Mouse (Mus musculus) cerebellum, adult 2 months (tissue): ENCODE data around the gene Gm10392. TPM values are rescaled to one million over a fixed set of nuclear protein-coding genes. Genes with fewer than 3 reads are reported as not detected.
A peak's percentile ranks its signal among the peaks of the same experiment; 100 is the strongest.

Experiments used
- DNase-seq, 2 experiments: peaks; one replicate each; pipeline ENCODE4 v3.0.0; 2021
- H3K27ac ChIP-seq: fragments of 200-500 bp; 2 replicates; pipeline ENCODE4 v1.5.1; 2012; ENCODE audit warnings: low read length, control low read depth, inconsistent platforms; ENCODE audit not compliant: insufficient read depth
- H3K27me3 ChIP-seq: fragments of 200-500 bp; 2 replicates; pipeline ENCODE4 v1.6.1; 2012; ENCODE audit warnings: inconsistent platforms, mild to moderate bottlenecking, low read length, moderate library complexity; ENCODE audit not compliant: control insufficient read depth, insufficient read depth
- H3K4me1 ChIP-seq: fragments of 200-500 bp; 2 replicates; pipeline ENCODE4 v1.6.1; 2011; ENCODE audit warnings: low read length; ENCODE audit not compliant: control insufficient read depth, insufficient read depth
- H3K4me3 ChIP-seq: fragments of 200-500 bp; replicated peaks from 2 replicates; pipeline ENCODE3; 2011; ENCODE audit warnings: mild to moderate bottlenecking, low read depth, low read length, control low read depth; ENCODE audit not compliant: insufficient read depth
- CTCF ChIP-seq: fragments of 200-500 bp; IDR thresholded peaks from 2 replicates; pipeline ENCODE4 v1.5.1; 2011; ENCODE audit warnings: low read depth, mild to moderate bottlenecking, control low read depth, low read length, moderate library complexity, borderline replicate concordance; ENCODE audit not compliant: insufficient read depth
- POLR2A ChIP-seq: fragments of 200-500 bp; IDR thresholded peaks from 2 replicates; pipeline ENCODE4 v1.6.1; 2011; ENCODE audit warnings: low read length, control low read depth, borderline replicate concordance; ENCODE audit not compliant: insufficient read depth
- WGBS: fragments of 180-500 bp; shearing (Covaris S2); methylation state at CpG from one replicate; pipeline ENCODE4 v1.1.7; 2018; 5-methylcytosine and 5-hydroxymethylcytosine counted together
- polyA plus RNA-seq: library from polyadenylated mRNA; depleted of rRNA; stranded (reverse); fragments of >200 nt; gene quantifications from 2 replicates; pipeline ENCODE4 v1.2.3, GENCODE M21; 2012

The Gm10392 gene
- polyA plus RNA-seq, 1 experiment: not detected

- no peak overlapping the region for H3K4me3 ChIP-seq
- TF ChIP-seq POLR2A (no peak), CTCF (no peak)
- peaks cover 42% of the 10 kb centered on the region for H3K4me1 ChIP-seq
- H3K27me3 ChIP-seq: no peaks in the 10 kb centered on the region
- H3K27ac ChIP-seq: peak overlapping the region; percentile 83
- WGBS: 43% methylated on average over 12 of the region's 12 CpGs
- DNase-seq: peak in 1 of 2 experiments; percentile 48
Observed at GRCm38 (mm10) chr11:77498261-77499139, 20.5 kb downstream of the Gm10392 start.

DNA sequence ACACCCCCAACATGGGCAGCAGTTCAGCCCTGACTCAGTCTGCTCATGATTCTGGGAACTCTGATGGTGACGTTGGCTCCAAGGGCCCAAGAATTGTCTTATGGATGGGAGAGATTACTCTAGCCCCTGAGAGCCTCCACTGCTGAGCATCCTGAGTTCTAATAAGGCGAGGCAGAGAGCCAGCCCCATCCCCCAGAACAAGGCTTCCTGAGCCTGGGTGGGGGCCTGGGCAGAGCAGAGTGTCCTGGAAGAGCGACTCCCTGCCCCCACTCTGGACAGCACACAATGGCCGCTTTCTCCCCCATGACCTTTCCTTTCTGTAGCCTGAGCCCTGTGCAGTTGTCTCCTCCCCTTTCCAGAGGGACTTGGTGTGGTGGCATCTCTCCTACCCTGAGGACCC, 21.1 kb downstream of the Gm10392 start:
- no peaks in the 10 kb centered on the region for H3K27me3 ChIP-seq
- peak in 1 of 2 experiments; percentile 38 for DNase-seq
- peaks cover 42% of the 10 kb centered on the region for H3K4me1 ChIP-seq
- H3K27ac ChIP-seq: peak overlapping the region; percentile 83
- TF ChIP-seq POLR2A (no peak), CTCF (no peak)
- 77% methylated on average over 4 of the region's 4 CpGs for WGBS
- H3K4me3 ChIP-seq: no peak overlapping the region

DNA sequence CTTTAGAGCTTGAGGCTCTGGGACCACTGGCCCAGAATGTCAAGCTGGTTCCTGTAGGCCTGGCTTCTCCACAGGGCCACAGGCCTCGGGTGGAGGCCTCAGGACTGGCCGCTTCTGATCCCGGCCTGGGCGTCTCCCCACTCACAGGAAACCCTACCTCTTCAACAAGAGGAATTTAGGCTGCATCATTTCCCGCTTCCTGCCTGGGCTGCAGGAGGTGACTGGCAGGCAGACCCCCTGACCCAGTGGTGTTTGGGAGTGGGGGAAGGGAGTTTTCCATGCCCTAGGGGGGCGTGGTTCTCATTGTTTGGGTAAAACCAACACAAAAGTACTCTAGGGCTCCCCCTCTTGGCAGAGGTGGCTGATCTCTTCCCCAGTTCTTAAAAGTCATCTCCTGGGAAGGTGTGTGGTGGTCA, 21.6 kb downstream of the Gm10392 start:
- peaks cover 42% of the 10 kb centered on the region for H3K4me1 ChIP-seq
- DNase-seq: peak in 1 of 2 experiments; percentile 39
- peak overlapping the region; percentile 17; the same call in 1 of the 2 replicates for H3K27ac ChIP-seq
- no peak overlapping the region for H3K4me3 ChIP-seq
- no peaks in the 10 kb centered on the region for H3K27me3 ChIP-seq
- WGBS: 87% methylated on average over 6 of the region's 6 CpGs
- TF ChIP-seq CTCF (peak; percentile 14; the same call in 1 of the 2 replicates), POLR2A (no peak)

DNA sequence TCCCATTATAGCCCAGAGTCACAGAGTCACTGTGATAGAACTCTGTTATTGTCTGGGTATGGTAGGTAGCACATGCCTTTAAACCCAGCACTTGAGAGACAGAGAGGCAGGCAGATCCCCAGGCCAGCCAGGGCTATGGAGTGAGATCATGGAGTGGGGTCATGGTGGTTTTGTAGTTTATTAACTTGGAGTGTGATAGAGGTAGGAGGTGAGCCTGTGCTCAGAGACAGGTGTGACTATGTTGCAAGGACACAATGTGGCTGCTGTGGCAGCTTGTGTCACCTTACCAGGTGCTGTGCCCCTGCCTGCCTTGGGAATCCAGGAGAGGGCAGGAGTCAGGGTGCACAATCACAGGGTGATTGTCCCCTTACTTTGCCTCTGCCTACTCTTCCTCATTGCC, 23.5 kb downstream of the Gm10392 start:
- Histone ChIP-seq H3K27ac (no peak overlapping the region), H3K4me1 (peaks cover 32% of the 10 kb centered on the region), H3K4me3 (no peak overlapping the region), H3K27me3 (no peaks in the 10 kb centered on the region)
- TF ChIP-seq CTCF: no peak
- DNase-seq: no peak

GRCm38 (mm10) chr11:77494782-77495181, 24.2 kb downstream of the Gm10392 start:
- H3K4me3 ChIP-seq: peak overlapping the region; percentile 65
- TF ChIP-seq CTCF (no peak), POLR2A (no peak)
- DNase-seq: no peak
- H3K27me3 ChIP-seq: no peaks in the 10 kb centered on the region
- H3K27ac ChIP-seq: no peak overlapping the region
- 70% methylated on average over 6 of the region's 6 CpGs for WGBS
- H3K4me1 ChIP-seq: peaks cover 30% of the 10 kb centered on the region

GRCm38 (mm10) chr11:77494344-77494676, 24.7 kb downstream of the Gm10392 start:
- TF ChIP-seq POLR2A: no peak
- TF ChIP-seq CTCF: no peak
- 19% methylated on average over 4 of the region's 4 CpGs for WGBS
- Histone ChIP-seq H3K4me3 (peak overlapping the region; percentile 65), H3K27me3 (no peaks in the 10 kb centered on the region), H3K4me1 (peaks cover 25% of the 10 kb centered on the region), H3K27ac (peak overlapping the region; percentile 78)
- no peak for DNase-seq

GRCm38 (mm10) chr11:77493512-77494343, 25.3 kb downstream of the Gm10392 start, which contains the start of gene Git1:
Gene Git1 (plus strand): TSS chr11:77493562.
- peaks cover 20% of the 10 kb centered on the region for H3K4me1 ChIP-seq
- TF ChIP-seq CTCF (no peak), POLR2A (0 out of 2 replicates have a peak, but pooled peaks have one; percentile 0)
- no peaks in the 10 kb centered on the region for H3K27me3 ChIP-seq
- peak; percentile 64 to 68 for DNase-seq
- peak within 1 kb of the TSS; percentile 83 for H3K4me3 ChIP-seq
- 3% methylated on average over 68 of the region's 74 CpGs for WGBS
- peak within 1 kb of the TSS; percentile 80 for H3K27ac ChIP-seq
